Mouse (Mus musculus): ENCODE results near the gene Apba1. TPM values are rescaled to one million over a fixed set of nuclear protein-coding genes. Genes with fewer than 3 reads are reported as not detected.

Apba1 gene
- polyA plus RNA-seq, 2 experiments, result 0.55 to 2.5 TPM

DNA sequence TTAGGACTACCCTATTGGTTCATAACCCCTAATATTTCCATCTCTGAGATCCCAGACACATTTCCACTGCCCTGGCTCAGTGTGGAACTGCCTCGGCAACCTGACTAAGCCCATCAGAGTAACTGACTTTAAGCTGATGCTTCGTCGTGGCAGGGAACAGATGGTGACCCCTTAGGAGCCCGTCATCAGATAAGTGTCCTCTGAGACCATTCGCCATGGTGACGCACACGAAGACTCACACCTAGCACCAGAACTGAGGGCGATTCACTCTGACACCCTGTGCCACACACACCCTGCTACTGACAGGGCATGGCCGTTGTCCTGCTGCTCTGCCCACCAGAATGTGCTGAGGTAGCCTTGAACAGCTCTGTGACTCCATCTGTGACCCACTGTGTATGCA lies 166.1 kb downstream of the Apba1 start:
- Histone ChIP-seq H3K4me1 (ENCODE audit: control insufficient read depth, insufficient read depth, low read length) (no peaks in the 10 kb centered on the region), H3K4me2 (replicated peaks; ENCODE audit: low read depth, low read length, severe bottlenecking) (no peak overlapping the region), H3K27ac (replicated peaks; ENCODE audit: low read depth, low read length) (no peak overlapping the region), H3K9ac (ENCODE audit: low read depth, low read length, severe bottlenecking) (no peak overlapping the region), H3K9me3 (ENCODE audit: control insufficient read depth, low read length) (no peaks in the 10 kb centered on the region), H3K27me3 (ENCODE audit: control insufficient read depth, insufficient read depth, low read length) (no peaks in the 10 kb centered on the region), H3K36me3 (ENCODE audit: control insufficient read depth, insufficient read depth, low read length) (no peaks in the 10 kb centered on the region), H3K4me3 (replicated peaks; ENCODE audit: low read length) (no peak overlapping the region)
- DNase-seq (ENCODE audit: low spot score) (no peak), ATAC-seq (ENCODE audit: low FRiP score, low read depth) (no peak)
- no peak for TF ChIP-seq POLR2A (IDR thresholded peaks at IDR 0.05; ENCODE audit: borderline replicate concordance, extremely low read depth, insufficient read depth, insufficient read length)
- 77% methylated on average over 9 of the region's 9 CpGs for WGBS

DNA sequence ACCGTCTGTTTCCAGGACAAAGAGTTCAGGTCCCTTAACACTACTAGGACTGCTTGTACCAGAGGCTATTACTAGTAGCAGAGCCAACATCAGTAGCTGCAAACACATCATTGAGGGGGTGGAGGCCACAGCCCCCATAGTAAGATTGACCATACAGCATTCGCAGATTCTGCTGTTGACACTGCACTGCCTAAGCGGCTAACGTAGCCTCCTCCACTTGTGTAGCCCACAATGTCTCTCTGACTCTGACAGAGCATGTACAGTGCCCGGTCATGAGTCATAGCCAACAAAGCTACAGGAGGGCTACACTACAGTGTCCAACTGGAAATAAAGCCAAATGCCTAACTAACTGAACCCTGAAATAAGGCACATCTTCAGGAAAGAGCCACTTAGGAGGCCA lies 166.9 kb downstream of the Apba1 start:
- no peak for TF ChIP-seq POLR2A (IDR thresholded peaks at IDR 0.05; ENCODE audit: borderline replicate concordance, extremely low read depth, insufficient read depth, insufficient read length)
- Histone ChIP-seq H3K4me3 (replicated peaks; ENCODE audit: low read length) (no peak overlapping the region), H3K4me2 (replicated peaks; ENCODE audit: low read depth, low read length, severe bottlenecking) (no peak overlapping the region), H3K27ac (replicated peaks; ENCODE audit: low read depth, low read length) (no peak overlapping the region), H3K9me3 (ENCODE audit: control insufficient read depth, low read length) (no peaks in the 10 kb centered on the region), H3K36me3 (ENCODE audit: control insufficient read depth, insufficient read depth, low read length) (no peaks in the 10 kb centered on the region), H3K4me1 (ENCODE audit: control insufficient read depth, insufficient read depth, low read length) (no peaks in the 10 kb centered on the region), H3K9ac (ENCODE audit: low read depth, low read length, severe bottlenecking) (no peak overlapping the region), H3K27me3 (ENCODE audit: control insufficient read depth, insufficient read depth, low read length) (no peaks in the 10 kb centered on the region)
- WGBS, result 90% methylated on average over 5 of the region's 5 CpGs
- ATAC-seq (ENCODE audit: low FRiP score, low read depth) (no peak), DNase-seq (ENCODE audit: low spot score) (no peak)

GRCm38 (mm10) chr19:23930826-23931225 lies 172.1 kb downstream of the Apba1 start:
- peaks cover 8% of the 10 kb centered on the region; the same call in 1 of the 2 replicates for H3K9me3 ChIP-seq (ENCODE audit: control insufficient read depth, low read length)
- no peak overlapping the region for H3K4me3 ChIP-seq (replicated peaks; ENCODE audit: low read length)
- DNase-seq (ENCODE audit: low spot score) (no peak), ATAC-seq (ENCODE audit: low FRiP score, low read depth) (no peak)
- H3K27ac ChIP-seq (replicated peaks; ENCODE audit: low read depth, low read length), result no peak overlapping the region
- WGBS, result 92% methylated on average over 5 of the region's 5 CpGs
- no peaks in the 10 kb centered on the region for H3K4me1 ChIP-seq (ENCODE audit: control insufficient read depth, insufficient read depth, low read length)
- no peaks in the 10 kb centered on the region for H3K36me3 ChIP-seq (ENCODE audit: control insufficient read depth, insufficient read depth, low read length)
- no peaks in the 10 kb centered on the region for H3K27me3 ChIP-seq (ENCODE audit: control insufficient read depth, insufficient read depth, low read length)
- TF ChIP-seq POLR2A (IDR thresholded peaks at IDR 0.05; ENCODE audit: borderline replicate concordance, extremely low read depth, insufficient read depth, insufficient read length), result no peak
- H3K9ac ChIP-seq (ENCODE audit: low read depth, low read length, severe bottlenecking), result no peak overlapping the region
- no peak overlapping the region for H3K4me2 ChIP-seq (replicated peaks; ENCODE audit: low read depth, low read length, severe bottlenecking)

DNA sequence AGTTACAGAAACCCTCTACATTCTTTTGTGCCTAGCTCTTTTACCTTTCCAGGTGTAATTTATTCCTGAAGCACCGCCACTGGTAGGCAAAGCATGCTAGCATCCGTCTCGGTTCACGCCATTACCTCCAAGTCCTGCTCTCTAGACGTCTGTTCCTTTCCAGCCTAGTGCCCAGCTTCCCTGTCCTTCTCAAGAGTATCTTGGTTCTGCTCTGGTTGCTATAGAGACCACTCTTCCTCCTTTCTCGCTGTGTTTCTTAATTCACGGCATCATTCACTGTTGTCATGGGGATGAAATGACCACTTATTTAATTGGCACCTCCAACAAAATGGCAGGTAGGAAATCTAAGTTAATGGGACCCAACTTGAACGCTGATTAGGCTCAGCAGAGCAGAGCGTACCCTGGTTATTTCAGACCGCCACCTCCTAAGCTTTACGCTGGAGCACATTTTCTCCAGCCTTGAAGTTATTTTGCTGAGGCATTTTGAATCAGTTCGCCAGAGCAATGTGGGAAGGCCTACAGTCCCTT lies 182.8 kb downstream of the Apba1 start:
- Histone ChIP-seq H3K4me3 (replicated peaks; ENCODE audit: low read length) (no peak overlapping the region), H3K9ac (ENCODE audit: low read depth, low read length, severe bottlenecking) (no peak overlapping the region), H3K36me3 (ENCODE audit: control insufficient read depth, insufficient read depth, low read length) (no peaks in the 10 kb centered on the region), H3K4me2 (replicated peaks; ENCODE audit: low read depth, low read length, severe bottlenecking) (no peak overlapping the region), H3K4me1 (ENCODE audit: control insufficient read depth, insufficient read depth, low read length) (no peaks in the 10 kb centered on the region), H3K27me3 (ENCODE audit: control insufficient read depth, insufficient read depth, low read length) (no peaks in the 10 kb centered on the region), H3K27ac (replicated peaks; ENCODE audit: low read depth, low read length) (no peak overlapping the region), H3K9me3 (ENCODE audit: control insufficient read depth, low read length) (no peaks in the 10 kb centered on the region)
- WGBS, result 76% methylated on average over 12 of the region's 12 CpGs
- no peak for TF ChIP-seq POLR2A (IDR thresholded peaks at IDR 0.05; ENCODE audit: borderline replicate concordance, extremely low read depth, insufficient read depth, insufficient read length)
- DNase-seq (ENCODE audit: low spot score), result no peak
- ATAC-seq (ENCODE audit: low FRiP score, low read depth), result no peak

GRCm38 (mm10) chr19:23942886-23943285 lies 184.2 kb downstream of the Apba1 start:
- no peaks in the 10 kb centered on the region for H3K9me3 ChIP-seq (ENCODE audit: control insufficient read depth, low read length)
- H3K27me3 ChIP-seq (ENCODE audit: control insufficient read depth, insufficient read depth, low read length), result no peaks in the 10 kb centered on the region
- DNase-seq (ENCODE audit: low spot score) (no peak), ATAC-seq (ENCODE audit: low FRiP score, low read depth) (no peak)
- H3K9ac ChIP-seq (ENCODE audit: low read depth, low read length, severe bottlenecking), result no peak overlapping the region
- H3K4me1 ChIP-seq (ENCODE audit: control insufficient read depth, insufficient read depth, low read length), result no peaks in the 10 kb centered on the region
- H3K36me3 ChIP-seq (ENCODE audit: control insufficient read depth, insufficient read depth, low read length), result no peaks in the 10 kb centered on the region
- 74% methylated on average over 7 of the region's 7 CpGs for WGBS
- no peak for TF ChIP-seq POLR2A (IDR thresholded peaks at IDR 0.05; ENCODE audit: borderline replicate concordance, extremely low read depth, insufficient read depth, insufficient read length)
- no peak overlapping the region for H3K27ac ChIP-seq (replicated peaks; ENCODE audit: low read depth, low read length)
- no peak overlapping the region for H3K4me3 ChIP-seq (replicated peaks; ENCODE audit: low read length)
- no peak overlapping the region for H3K4me2 ChIP-seq (replicated peaks; ENCODE audit: low read depth, low read length, severe bottlenecking)
